Mouse (Mus musculus) erythroblast, embryonic 14.5 days (primary cell): ENCODE data around the gene Fut1.

Source experiments
- GATA1 ChIP-seq: IDR thresholded peaks from 2 replicates; pipeline ENCODE4 v1.6.1; 2012; ENCODE audit warnings: low read length, inconsistent platforms, mixed read lengths
- TAL1 ChIP-seq: IDR thresholded peaks from 3 replicates; pipeline ENCODE4 v1.6.1; 2012; ENCODE audit warnings: low read length, inconsistent platforms, mixed read lengths

GRCm38 (mm10) chr7:45587631-45588592 lies 29.2 kb upstream of the Fut1 start:
- no peak for TF ChIP-seq GATA1
- TF ChIP-seq TAL1, result no peak
